Mouse (Mus musculus): Measurements from ENCODE around the gene Olfr1447. TPM values are rescaled to one million over a fixed set of nuclear protein-coding genes. Genes with fewer than 3 reads are reported as not detected.

Olfr1447 gene
- polyA plus RNA-seq (2015; fragmentation: Nextera tagmentation; extraction: Ambion mirVana): not detected in 2 replicates

GRCm38 (mm10) chr19:12903643-12904042 is at the start of gene Olfr1447:
Gene Olfr1447 (minus strand): TSS chr19:12903743.

GRCm38 (mm10) chr19:12949958-12950357 is 46.4 kb upstream of the Olfr1447 start, which contains the start of gene Olfr1450:
Gene Olfr1450 (plus strand): TSS chr19:12950258.

GRCm38 (mm10) chr19:12930540-12930939 is 27.0 kb upstream of the Olfr1447 start, which contains the start of gene Olfr1449:
Gene Olfr1449 (plus strand): TSS chr19:12930840.

GRCm38 (mm10) chr19:12924319-12924718 is 20.8 kb upstream of the Olfr1447 start, which contains the start of gene Olfr1448:
Gene Olfr1448 (minus strand): TSS chr19:12924419.

DNA sequence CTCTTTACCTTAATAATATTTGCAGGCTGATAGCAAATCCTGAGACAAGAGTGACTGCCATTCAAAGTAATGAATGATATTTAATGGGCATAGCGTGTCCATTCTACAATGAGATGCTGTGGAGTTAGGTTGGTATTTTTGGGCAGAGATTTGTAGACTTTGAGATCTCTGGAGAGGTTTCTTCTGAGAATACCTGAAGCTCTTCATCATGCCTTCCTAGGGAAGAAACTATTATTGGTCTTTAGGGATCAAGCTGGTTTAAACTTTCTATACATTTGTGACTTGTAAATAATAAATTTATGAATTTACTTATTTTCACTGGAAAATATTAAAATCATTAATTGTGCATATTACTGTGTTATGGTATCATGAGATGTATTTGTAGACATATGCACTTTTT is 10.1 kb downstream of the Olfr1447 start, which contains the start of gene Olfr1446:
Gene Olfr1446 (minus strand): TSS at position 101 of the 400 bp plus-strand sequence.

DNA sequence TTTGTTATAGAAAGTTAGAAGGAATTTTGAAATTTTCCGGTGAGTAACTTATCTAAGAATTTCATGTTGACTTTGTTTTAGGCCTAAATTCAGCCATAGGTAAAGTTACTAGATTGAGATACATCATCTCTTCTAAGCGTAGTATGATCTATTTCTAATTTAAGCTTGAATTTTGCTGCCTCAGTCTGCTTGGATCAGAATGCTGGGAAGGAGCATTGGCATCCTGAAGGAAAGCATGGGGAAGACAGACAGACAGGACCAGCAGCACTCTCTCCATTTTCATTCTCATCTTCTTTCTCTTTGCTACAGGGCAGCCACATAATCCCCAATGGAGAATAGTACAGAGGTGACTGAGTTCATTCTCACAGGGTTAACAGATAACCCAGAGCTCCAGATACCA is 20.0 kb downstream of the Olfr1447 start, which contains the start of gene Olfr1445:
Gene Olfr1445 (plus strand): TSS at position 301 of the 400 bp plus-strand sequence.

GRCm38 (mm10) chr19:12856983-12857382 is 46.6 kb downstream of the Olfr1447 start, which contains the start of gene Olfr1444:
Gene Olfr1444 (plus strand): TSS chr19:12857283.

Other genes starting within 250 kb of the Olfr1447 start
- not detected in 2 replicates for gene Olfr1442, start 233.3 kb downstream of the Olfr1447 start, polyA plus RNA-seq (2015; fragmentation: Nextera tagmentation; extraction: Ambion mirVana)
- gene Olfr1443, start 225.6 kb downstream of the Olfr1447 start, polyA plus RNA-seq (2015; fragmentation: Nextera tagmentation; extraction: Ambion mirVana): not detected in 2 replicates
- not detected in 2 replicates for gene Keg1, start 208.0 kb downstream of the Olfr1447 start, polyA plus RNA-seq (2015; fragmentation: Nextera tagmentation; extraction: Ambion mirVana)
- 1.5 and 1.8 TPM in 2 replicates for gene Cntf, start 138.1 kb downstream of the Olfr1447 start, polyA plus RNA-seq (2015; fragmentation: Nextera tagmentation; extraction: Ambion mirVana)
- gene Zfp91, start 107.6 kb downstream of the Olfr1447 start, polyA plus RNA-seq (2015; fragmentation: Nextera tagmentation; extraction: Ambion mirVana): 14.6 and 16.2 TPM in 2 replicates
- 1.3 and 1.8 TPM in 2 replicates for gene Lpxn, start 107.5 kb downstream of the Olfr1447 start, polyA plus RNA-seq (2015; fragmentation: Nextera tagmentation; extraction: Ambion mirVana)
- not detected in 2 replicates for gene Gm5244, start 57.1 kb downstream of the Olfr1447 start, polyA plus RNA-seq (2015; fragmentation: Nextera tagmentation; extraction: Ambion mirVana)
- gene Olfr1444, start 46.5 kb downstream of the Olfr1447 start, polyA plus RNA-seq (2015; fragmentation: Nextera tagmentation; extraction: Ambion mirVana): not detected in 2 replicates
- gene Olfr1445, start 19.9 kb downstream of the Olfr1447 start, polyA plus RNA-seq (2015; fragmentation: Nextera tagmentation; extraction: Ambion mirVana): not detected in 2 replicates
- gene Olfr1446, start 10.2 kb downstream of the Olfr1447 start, polyA plus RNA-seq (2015; fragmentation: Nextera tagmentation; extraction: Ambion mirVana): not detected in 2 replicates
- not detected in 2 replicates for gene Olfr1448, start 20.7 kb upstream of the Olfr1447 start, polyA plus RNA-seq (2015; fragmentation: Nextera tagmentation; extraction: Ambion mirVana)
- gene Olfr1449, start 27.1 kb upstream of the Olfr1447 start, polyA plus RNA-seq (2015; fragmentation: Nextera tagmentation; extraction: Ambion mirVana): not detected in 2 replicates
- not detected in 2 replicates for gene Olfr1450, start 46.5 kb upstream of the Olfr1447 start, polyA plus RNA-seq (2015; fragmentation: Nextera tagmentation; extraction: Ambion mirVana)
- gene Olfr1451, start 91.3 kb upstream of the Olfr1447 start, polyA plus RNA-seq (2015; fragmentation: Nextera tagmentation; extraction: Ambion mirVana): not detected in 2 replicates
- not detected in 2 replicates for gene Olfr1453, start 124.6 kb upstream of the Olfr1447 start, polyA plus RNA-seq (2015; fragmentation: Nextera tagmentation; extraction: Ambion mirVana)
- not detected in 2 replicates for gene Olfr1454, start 156.9 kb upstream of the Olfr1447 start, polyA plus RNA-seq (2015; fragmentation: Nextera tagmentation; extraction: Ambion mirVana)
- not detected in 2 replicates for gene Olfr1457, start 194.1 kb upstream of the Olfr1447 start, polyA plus RNA-seq (2015; fragmentation: Nextera tagmentation; extraction: Ambion mirVana)
- not detected in 2 replicates for gene Olfr1458, start 203.0 kb upstream of the Olfr1447 start, polyA plus RNA-seq (2015; fragmentation: Nextera tagmentation; extraction: Ambion mirVana)
- gene Olfr1459, start 245.8 kb upstream of the Olfr1447 start, polyA plus RNA-seq (2015; fragmentation: Nextera tagmentation; extraction: Ambion mirVana): 0.03 TPM in 1 of 2 replicates, not detected in the other